Mouse (Mus musculus) embryonic facial prominence, embryonic 10.5 days (tissue): ENCODE measurements at regions not wholly inside any gene's neighbourhood (a gene's known extent, or its start where the extent isn't known, plus 50 kb on each side); places are given as distances from the start of the nearest gene placed in this dataset.

Experiments used
- DNase-seq: peaks from one replicate; pipeline ENCODE4 v3.0.0-alpha.2; 2017; ENCODE audit warnings: low spot score
- H3K27ac ChIP-seq: fragments of 300-500 bp; sonication (generic); replicated peaks from 2 replicates; pipeline ENCODE4 v1.5.1; 2016; ENCODE audit warnings: mild to moderate bottlenecking
- H3K27me3 ChIP-seq: fragments of 300-500 bp; sonication (generic); replicated peaks from 2 replicates; pipeline ENCODE4 v1.6.1; 2016; ENCODE audit warnings: low read depth, mild to moderate bottlenecking; ENCODE audit not compliant: poor library complexity, severe bottlenecking
- H3K36me3 ChIP-seq: fragments of 300-500 bp; sonication (generic); replicated peaks from 2 replicates; pipeline ENCODE4 v1.6.1; 2016; ENCODE audit warnings: mild to moderate bottlenecking, moderate library complexity
- H3K4me1 ChIP-seq: fragments of 300-500 bp; sonication (generic); 2 replicates; pipeline ENCODE4 v1.6.1; 2016
- H3K4me3 ChIP-seq: fragments of 300-500 bp; sonication (generic); 2 replicates; pipeline ENCODE4 v1.5.1; 2016; ENCODE audit warnings: mild to moderate bottlenecking, moderate library complexity
- H3K9me3 ChIP-seq: fragments of 300-500 bp; sonication (generic); 2 replicates; pipeline ENCODE4 v1.6.1; 2016; ENCODE audit warnings: mild to moderate bottlenecking
- WGBS: fragments of 180-500 bp; shearing (Covaris S2); methylation state at CpG from one replicate; pipeline ENCODE4 v1.1.7; 2016; 5-methylcytosine and 5-hydroxymethylcytosine counted together

- Histone ChIP-seq H3K9me3 (peaks cover 4% of the 10 kb centered on the region; the same call in 1 of the 2 replicates), H3K27me3 (no peaks in the 10 kb centered on the region), H3K4me1 (no peaks in the 10 kb centered on the region; the same call in 1 of the 2 replicates), H3K36me3 (no peaks in the 10 kb centered on the region), H3K27ac (no peak overlapping the region), H3K4me3 (no peak overlapping the region)
- WGBS = 82% methylated on average over 7 of the region's 7 CpGs
- no peak for DNase-seq
Observed at GRCm38 (mm10) chr8:92302694-92303093, 54.7 kb upstream of the Irx5 start.

- DNase-seq = no peak
- no peaks in the 10 kb centered on the region; the same call in 1 of the 2 replicates for H3K4me1 ChIP-seq
- no peak overlapping the region for H3K27ac ChIP-seq
- peaks cover 4% of the 10 kb centered on the region; the same call in 1 of the 2 replicates for H3K9me3 ChIP-seq
- WGBS = 95% methylated on average over 3 of the region's 3 CpGs
- H3K27me3 ChIP-seq = no peaks in the 10 kb centered on the region
- H3K36me3 ChIP-seq = no peaks in the 10 kb centered on the region
- no peak overlapping the region for H3K4me3 ChIP-seq
Observed at GRCm38 (mm10) chr8:92301029-92301428, 56.4 kb upstream of the Irx5 start.

- Histone ChIP-seq H3K4me3 (no peak overlapping the region), H3K36me3 (no peaks in the 10 kb centered on the region), H3K4me1 (peaks cover 21% of the 10 kb centered on the region), H3K27ac (0 out of 2 replicates have a peak overlapping the region, but pooled peaks have one; percentile 30), H3K9me3 (no peaks in the 10 kb centered on the region), H3K27me3 (no peaks in the 10 kb centered on the region)
- DNase-seq = peak; percentile 59
- WGBS = 64% methylated on average over 26 of the region's 26 CpGs
Observed at GRCm38 (mm10) chr8:92286841-92287811, 70.3 kb upstream of the Irx5 start.

- Histone ChIP-seq H3K27ac (no peak overlapping the region), H3K4me3 (no peak overlapping the region), H3K9me3 (no peaks in the 10 kb centered on the region), H3K27me3 (no peaks in the 10 kb centered on the region), H3K36me3 (no peaks in the 10 kb centered on the region), H3K4me1 (0 out of 2 replicates have a peak, but pooled peaks cover 6% of the 10 kb centered on the region)
- DNase-seq = no peak
- WGBS = 93% methylated on average over 5 of the region's 5 CpGs
Observed at GRCm38 (mm10) chr8:92275755-92276154, 81.7 kb upstream of the Irx5 start.

- Histone ChIP-seq H3K27me3 (no peaks in the 10 kb centered on the region), H3K9me3 (peaks cover 5% of the 10 kb centered on the region; the same call in 1 of the 2 replicates), H3K4me3 (no peak overlapping the region), H3K36me3 (peaks cover 3% of the 10 kb centered on the region; the same call in 1 of the 2 replicates), H3K27ac (no peak overlapping the region), H3K4me1 (0 out of 2 replicates have a peak, but pooled peaks cover 6% of the 10 kb centered on the region)
- WGBS = 82% methylated on average over 1 of the region's 1 CpGs
- no peak for DNase-seq
Observed at GRCm38 (mm10) chr8:92272726-92273125, 84.7 kb upstream of the Irx5 start.

GRCm38 (mm10) chr8:92272073-92272472 lies 85.4 kb upstream of the Irx5 start:
- Histone ChIP-seq H3K36me3 (peaks cover 3% of the 10 kb centered on the region; the same call in 1 of the 2 replicates), H3K4me3 (no peak overlapping the region), H3K27ac (no peak overlapping the region), H3K4me1 (0 out of 2 replicates have a peak, but pooled peaks cover 6% of the 10 kb centered on the region), H3K27me3 (no peaks in the 10 kb centered on the region), H3K9me3 (peaks cover 5% of the 10 kb centered on the region; the same call in 1 of the 2 replicates)
- 63% methylated on average over 5 of the region's 5 CpGs for WGBS
- no peak for DNase-seq

GRCm38 (mm10) chr8:92270636-92271035 lies 86.8 kb upstream of the Irx5 start:
- no peak for DNase-seq
- H3K4me1 ChIP-seq = peaks cover 10% of the 10 kb centered on the region; the same call in 1 of the 2 replicates
- peaks cover 5% of the 10 kb centered on the region; the same call in 1 of the 2 replicates for H3K9me3 ChIP-seq
- no peak overlapping the region for H3K27ac ChIP-seq
- H3K4me3 ChIP-seq = no peak overlapping the region
- H3K27me3 ChIP-seq = 0 out of 2 replicates have a peak, but pooled peaks cover 8% of the 10 kb centered on the region
- peaks cover 3% of the 10 kb centered on the region; the same call in 1 of the 2 replicates for H3K36me3 ChIP-seq

- H3K27ac ChIP-seq = no peak overlapping the region
- WGBS = 88% methylated on average over 6 of the region's 6 CpGs
- H3K36me3 ChIP-seq = peaks cover 3% of the 10 kb centered on the region; the same call in 1 of the 2 replicates
- peaks cover 13% of the 10 kb centered on the region; the same call in 1 of the 2 replicates for H3K4me1 ChIP-seq
- no peak for DNase-seq
- H3K9me3 ChIP-seq = peaks cover 5% of the 10 kb centered on the region; the same call in 1 of the 2 replicates
- H3K27me3 ChIP-seq = 0 out of 2 replicates have a peak, but pooled peaks cover 21% of the 10 kb centered on the region
- no peak overlapping the region for H3K4me3 ChIP-seq
Observed at GRCm38 (mm10) chr8:92267415-92267814, 90.0 kb upstream of the Irx5 start.

- Histone ChIP-seq H3K36me3 (no peaks in the 10 kb centered on the region), H3K4me1 (peaks cover 11% of the 10 kb centered on the region), H3K9me3 (no peaks in the 10 kb centered on the region), H3K27me3 (peaks cover 23% of the 10 kb centered on the region), H3K4me3 (no peak overlapping the region), H3K27ac (no peak overlapping the region)
- DNase-seq = no peak
- WGBS = 94% methylated on average over 8 of the region's 8 CpGs
Observed at GRCm38 (mm10) chr8:92260056-92260455, 97.4 kb upstream of the Irx5 start.

- 65% methylated on average over 6 of the region's 6 CpGs for WGBS
- Histone ChIP-seq H3K4me3 (no peak overlapping the region), H3K36me3 (no peaks in the 10 kb centered on the region), H3K9me3 (no peaks in the 10 kb centered on the region), H3K27me3 (peaks cover 17% of the 10 kb centered on the region), H3K27ac (no peak overlapping the region), H3K4me1 (peaks cover 15% of the 10 kb centered on the region)
- DNase-seq = no peak
Observed at GRCm38 (mm10) chr8:92258258-92258657, 99.2 kb upstream of the Irx5 start.

GRCm38 (mm10) chr8:92252597-92253375 lies 104.6 kb upstream of the Irx5 start:
- H3K27me3 ChIP-seq = peaks cover 4% of the 10 kb centered on the region; the same call in 1 of the 2 replicates

GRCm38 (mm10) chr8:92246301-92246700 lies 111.1 kb upstream of the Irx5 start:
- no peak for DNase-seq
- H3K4me3 ChIP-seq = no peak overlapping the region
- no peaks in the 10 kb centered on the region for H3K36me3 ChIP-seq
- no peaks in the 10 kb centered on the region for H3K9me3 ChIP-seq
- 93% methylated on average over 4 of the region's 4 CpGs for WGBS
- H3K27me3 ChIP-seq = peaks cover 38% of the 10 kb centered on the region
- H3K4me1 ChIP-seq = peaks cover 13% of the 10 kb centered on the region
- H3K27ac ChIP-seq = no peak overlapping the region

More at GRCm38 (mm10) chr8:92252597-92253375, 104.6 kb upstream of the Irx5 start:
- Histone ChIP-seq H3K27ac (no peak overlapping the region), H3K36me3 (no peaks in the 10 kb centered on the region), H3K4me1 (peaks cover 21% of the 10 kb centered on the region), H3K4me3 (no peak overlapping the region), H3K9me3 (no peaks in the 10 kb centered on the region)
- no peak for DNase-seq
- 54% methylated on average over 8 of the region's 8 CpGs for WGBS
